Mouse (Mus musculus) MEL (cell line): Measurements from ENCODE around the gene Krtap26-1. TPM values are rescaled to one million over a fixed set of nuclear protein-coding genes. Genes with fewer than 3 reads are reported as not detected.

Experiments
- DNase-seq: peaks from one replicate; pipeline ENCODE4 v3.0.0; 2011; ENCODE audit warnings: low read depth, low spot score
- H3K27ac ChIP-seq: 2 replicates; pipeline ENCODE4 v1.5.1; 2012; ENCODE audit warnings: low read depth, mild to moderate bottlenecking, control low read depth, low read length, moderate library complexity; ENCODE audit not compliant: control insufficient read depth
- H3K27me3 ChIP-seq, 2 experiments: fragments of 150-350 bp in 1 of 2; sonication (generic) in 1 of 2; 2 replicates each; pipeline ENCODE4 v1.6.1; 2012; ENCODE audit warnings: low read length in 2 of 2, mild to moderate bottlenecking in 2 of 2, improper control_type of control experiment in 1 of 2, moderate library complexity in 1 of 2; ENCODE audit not compliant: insufficient read depth in 2 of 2, control insufficient read depth in 1 of 2
- H3K36me3 ChIP-seq, 2 experiments: 2 replicates each; pipeline ENCODE4 v1.6.1; 2012 to 2014; ENCODE audit warnings: low read length in 2 of 2, improper control_type of control experiment in 1 of 2, inconsistent platforms in 1 of 2, mild to moderate bottlenecking in 1 of 2; ENCODE audit not compliant: insufficient read depth in 2 of 2, control insufficient read depth in 1 of 2
- H3K4me1 ChIP-seq, 2 experiments: fragments of 150-350 bp in 1 of 2; sonication (generic) in 1 of 2; 2 replicates each; pipeline ENCODE4 v1.6.1; 2012; ENCODE audit warnings: low read length in 2 of 2, improper control_type of control experiment in 1 of 2, mild to moderate bottlenecking in 1 of 2; ENCODE audit not compliant: insufficient read depth in 2 of 2, control insufficient read depth in 1 of 2
- H3K4me3 ChIP-seq, 2 experiments: fragments of 150-350 bp in 1 of 2; sonication (generic) in 1 of 2; 2 replicates each; pipeline ENCODE4 v1.5.1; 2012; ENCODE audit warnings: low read depth in 2 of 2, low read length in 2 of 2, mild to moderate bottlenecking in 2 of 2, moderate library complexity in 2 of 2, control low read depth in 1 of 2, improper control_type of control experiment in 1 of 2; ENCODE audit not compliant: control insufficient read depth in 1 of 2, insufficient read depth in 1 of 2
- H3K79me2 ChIP-seq: 2 replicates; pipeline ENCODE4 v1.6.1; 2012; ENCODE audit warnings: mild to moderate bottlenecking, low read length, moderate library complexity; ENCODE audit not compliant: control insufficient read depth, poor library complexity, insufficient read depth
- H3K9ac ChIP-seq: 2 replicates; pipeline ENCODE4 v1.6.1; 2012; ENCODE audit warnings: low read depth, mild to moderate bottlenecking, control low read depth, low read length, moderate library complexity; ENCODE audit not compliant: control insufficient read depth, poor library complexity, severe bottlenecking
- H3K9me3 ChIP-seq: fragments of 150-350 bp; sonication (generic); replicated peaks from 2 replicates; pipeline ENCODE4 v1.6.1; 2012; ENCODE audit warnings: mild to moderate bottlenecking, low read length, improper control_type of control experiment, moderate library complexity; ENCODE audit not compliant: insufficient read depth
- CHD2 ChIP-seq: IDR thresholded peaks from 2 replicates; pipeline ENCODE4 v1.6.1; 2011; ENCODE audit warnings: low read length, improper control_type of control experiment
- E2F4 ChIP-seq: IDR thresholded peaks from 2 replicates; pipeline ENCODE4 v1.6.1; 2011; ENCODE audit warnings: low read depth, low read length, improper control_type of control experiment, borderline replicate concordance
- ELF1 ChIP-seq: IDR thresholded peaks from 2 replicates; pipeline ENCODE4 v1.6.1; 2014; ENCODE audit warnings: low read depth, mild to moderate bottlenecking, inconsistent platforms, low read length, improper control_type of control experiment, moderate library complexity
- GABPA ChIP-seq: IDR thresholded peaks from 2 replicates; pipeline ENCODE4 v1.6.1; 2012; ENCODE audit warnings: low read depth, mild to moderate bottlenecking, inconsistent platforms, low read length, improper control_type of control experiment, moderate library complexity
- GATA1 ChIP-seq: IDR thresholded peaks from 2 replicates; pipeline ENCODE4 v1.6.1; 2011; ENCODE audit warnings: low read depth, low read length, improper control_type of control experiment
- JUND ChIP-seq: IDR thresholded peaks from 2 replicates; pipeline ENCODE4 v1.6.1; 2011; ENCODE audit warnings: low read depth, mild to moderate bottlenecking, improper control_type of control experiment, low read length
- KAT2A ChIP-seq: conservative IDR thresholded peaks from 2 replicates; pipeline ENCODE4 v1.6.1; 2012; ENCODE audit warnings: low read depth, low read length, improper control_type of control experiment, inconsistent platforms
- MAFK ChIP-seq: IDR thresholded peaks from 2 replicates; pipeline ENCODE4 v1.6.1; 2011; ENCODE audit warnings: low read depth, mild to moderate bottlenecking, low read length, improper control_type of control experiment, borderline replicate concordance
- MAZ ChIP-seq: IDR thresholded peaks from 2 replicates; pipeline ENCODE4 v1.6.1; 2012; ENCODE audit warnings: low read depth, mild to moderate bottlenecking, inconsistent platforms, low read length, improper control_type of control experiment
- MEF2A ChIP-seq: IDR thresholded peaks from 2 replicates; pipeline ENCODE4 v1.6.1; 2014; ENCODE audit warnings: low read depth, mild to moderate bottlenecking, inconsistent platforms, low read length, improper control_type of control experiment; ENCODE audit not compliant: poor library complexity, insufficient replicate concordance, severe bottlenecking; ENCODE audit errors: extremely low read depth
- MXI1 ChIP-seq: IDR thresholded peaks from 2 replicates; pipeline ENCODE4 v1.6.1; 2011; ENCODE audit warnings: mild to moderate bottlenecking, low read depth, low read length, improper control_type of control experiment
- MYB ChIP-seq: IDR thresholded peaks from 2 replicates; pipeline ENCODE4 v1.6.1; 2011; ENCODE audit warnings: mild to moderate bottlenecking, low read depth, low read length, improper control_type of control experiment
- MYC ChIP-seq: IDR thresholded peaks from 2 replicates; pipeline ENCODE4 v1.6.1; 2011; ENCODE audit warnings: low read depth, mild to moderate bottlenecking, low read length, improper control_type of control experiment, moderate library complexity
- NELFE ChIP-seq: IDR thresholded peaks from 2 replicates; pipeline ENCODE4 v1.6.1; 2011; ENCODE audit warnings: low read depth, low read length, improper control_type of control experiment
- NRF1 ChIP-seq: IDR thresholded peaks from 2 replicates; pipeline ENCODE4 v1.6.1; 2014; ENCODE audit warnings: low read depth, mild to moderate bottlenecking, inconsistent platforms, low read length, improper control_type of control experiment, moderate library complexity; ENCODE audit not compliant: poor library complexity, insufficient read depth, severe bottlenecking
- POLR2A ChIP-seq, 2 experiments: IDR thresholded peaks; 2 replicates each; pipeline ENCODE4 v1.6.1; 2011 to 2012; ENCODE audit warnings: low read length in 2 of 2, mild to moderate bottlenecking in 2 of 2, control low read depth in 1 of 2, improper control_type of control experiment in 1 of 2, low read depth in 1 of 2, moderate library complexity in 1 of 2; ENCODE audit not compliant: control insufficient read depth in 1 of 2, insufficient read depth in 1 of 2, poor library complexity in 1 of 2
- RCOR1 ChIP-seq: IDR thresholded peaks from 2 replicates; pipeline ENCODE4 v1.6.1; 2012; ENCODE audit warnings: low read depth, mild to moderate bottlenecking, inconsistent platforms, low read length, improper control_type of control experiment
- SIN3A ChIP-seq: IDR thresholded peaks from 2 replicates; pipeline ENCODE4 v1.6.1; 2012; ENCODE audit warnings: low read length, improper control_type of control experiment, inconsistent platforms
- SMC3 ChIP-seq: IDR thresholded peaks from 2 replicates; pipeline ENCODE4 v1.6.1; 2011; ENCODE audit warnings: low read depth, low read length, improper control_type of control experiment
- TBP ChIP-seq: IDR thresholded peaks from 2 replicates; pipeline ENCODE4 v1.8.0; 2011; ENCODE audit warnings: low read depth, low read length, improper control_type of control experiment
- TCF12 ChIP-seq: IDR thresholded peaks from 2 replicates; pipeline ENCODE4 v1.6.1; 2014; ENCODE audit warnings: low read depth, mild to moderate bottlenecking, inconsistent platforms, low read length, improper control_type of control experiment, moderate library complexity
- USF2 ChIP-seq, 2 experiments: IDR thresholded peaks; 2 replicates each; pipeline ENCODE4 v1.6.1; 2011 to 2012; ENCODE audit warnings: improper control_type of control experiment in 2 of 2, low read length in 2 of 2, borderline replicate concordance in 1 of 2, inconsistent platforms in 1 of 2, low read depth in 1 of 2, mild to moderate bottlenecking in 1 of 2; ENCODE audit not compliant: insufficient read depth in 1 of 2
- ZMIZ1 ChIP-seq: IDR thresholded peaks from 2 replicates; pipeline ENCODE4 v1.6.1; 2012; ENCODE audit warnings: low read depth, mild to moderate bottlenecking, inconsistent platforms, low read length, improper control_type of control experiment, moderate library complexity
- ZNF384 ChIP-seq: IDR thresholded peaks from 2 replicates; pipeline ENCODE4 v1.6.1; 2012; ENCODE audit warnings: low read depth, mild to moderate bottlenecking, inconsistent platforms, low read length, improper control_type of control experiment
- polyA plus RNA-seq, 2 experiments: library from polyadenylated mRNA; stranded (reverse) in 1 of 2; unstranded in 1 of 2; fragments of >175 nt in 1 of 2; fragments of >200 nt in 1 of 2; gene quantifications; 2 replicates each; pipeline versions ENCODE4 v1.2.1 to v1.2.4; 2012; ENCODE audit warnings: low replicate concordance in 2 of 2, low read depth in 1 of 2; ENCODE audit not compliant: insufficient read length in 2 of 2, insufficient read depth in 1 of 2, missing spikeins in 1 of 2
- total RNA-seq: library from RNA; depleted of rRNA; stranded (reverse); fragments of 300-350 nt; gene quantifications from 2 replicates; pipeline ENCODE4 v1.2.3, GENCODE M21; 2012

Gene Krtap26-1
- total and polyA plus RNA-seq, 3 experiments: not detected

DNA sequence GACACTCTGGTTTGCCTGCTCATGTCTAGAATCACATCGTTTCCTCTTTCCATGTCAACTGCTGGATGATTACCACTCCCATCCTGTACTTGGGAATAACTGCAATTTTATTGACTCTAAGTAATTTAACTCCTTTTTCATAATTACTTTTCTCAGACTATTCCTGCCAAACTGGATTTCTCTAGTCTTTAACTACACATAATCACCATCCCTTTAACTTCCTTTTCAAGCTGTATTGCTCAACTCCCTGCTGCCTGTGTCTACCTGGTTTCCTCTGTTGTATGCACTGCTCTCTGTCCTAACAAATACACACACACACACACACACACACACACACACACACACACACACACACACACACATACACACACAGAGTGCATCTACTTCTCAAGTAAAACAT, 3.5 kb upstream of the Krtap26-1 start:
- no peaks in the 10 kb centered on the region for H3K36me3 ChIP-seq
- DNase-seq: no peak
- H3K4me3 ChIP-seq: no peak overlapping the region
- H3K9ac ChIP-seq: no peak overlapping the region
- H3K27me3 ChIP-seq: no peaks in the 10 kb centered on the region
- no peaks in the 10 kb centered on the region for H3K4me1 ChIP-seq
- no peak overlapping the region for H3K27ac ChIP-seq
- no peaks in the 10 kb centered on the region for H3K79me2 ChIP-seq
- TF ChIP-seq JUND (no peak), MYC (no peak), MXI1 (no peak), MEF2A (no peak), NELFE (no peak)
- no peaks in the 10 kb centered on the region for H3K9me3 ChIP-seq

- no peak for TF ChIP-seq CHD2
- no peak for TF ChIP-seq ZNF384
- no peak for TF ChIP-seq ELF1
- no peak for TF ChIP-seq POLR2A (IDR thresholded peaks at IDR 0.05; ENCODE audit: control insufficient read depth in 1 of 2, insufficient read depth in 1 of 2, low read depth in 1 of 2, low read length in 2 of 2, poor library complexity in 1 of 2)
- no peak for TF ChIP-seq GABPA
- TF ChIP-seq USF2 (IDR thresholded peaks at IDR 0.05; ENCODE audit: borderline replicate concordance in 1 of 2, insufficient read depth in 1 of 2, low read depth in 1 of 2, low read length in 2 of 2): no peak
- TF ChIP-seq KAT2A: no peak
- TF ChIP-seq E2F4: no peak
- no peak for DNase-seq
- Histone ChIP-seq H3K4me1 (no peaks in the 10 kb centered on the region), H3K27me3 (no peaks in the 10 kb centered on the region), H3K79me2 (no peaks in the 10 kb centered on the region), H3K9ac (no peak overlapping the region), H3K27ac (no peak overlapping the region), H3K36me3 (no peaks in the 10 kb centered on the region), H3K4me3 (no peak overlapping the region), H3K9me3 (no peaks in the 10 kb centered on the region)
Measured at GRCm38 (mm10) chr16:88646366-88647111, 1.1 kb downstream of the Krtap26-1 start.

DNA sequence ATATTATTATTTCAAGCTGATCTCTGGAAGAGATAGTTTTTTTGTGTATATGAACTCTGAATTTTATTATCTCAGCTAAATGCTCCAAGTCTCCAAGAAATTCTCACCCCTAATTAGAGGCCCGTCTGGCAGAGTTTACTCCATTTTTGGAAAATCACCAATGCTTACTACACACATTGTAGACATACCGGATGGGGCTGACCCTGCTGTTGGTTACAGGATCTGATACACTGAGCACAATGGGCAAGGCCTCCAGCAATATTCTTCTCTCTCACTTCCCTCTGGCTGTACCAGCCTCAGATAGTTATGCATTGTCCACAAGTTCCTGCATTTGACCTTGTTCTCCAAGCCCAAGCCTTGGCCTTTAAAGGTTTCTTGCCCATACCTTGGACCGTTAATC, 7.5 kb downstream of the Krtap26-1 start:
- Histone ChIP-seq H3K4me1 (no peaks in the 10 kb centered on the region), H3K27ac (no peak overlapping the region), H3K9ac (no peak overlapping the region), H3K4me3 (no peak overlapping the region), H3K27me3 (no peaks in the 10 kb centered on the region), H3K79me2 (no peaks in the 10 kb centered on the region), H3K36me3 (no peaks in the 10 kb centered on the region), H3K9me3 (no peaks in the 10 kb centered on the region)
- no peak for DNase-seq
- TF ChIP-seq JUND: no peak
- TF ChIP-seq E2F4: no peak
- no peak for TF ChIP-seq TBP
- TF ChIP-seq MAFK: no peak
- no peak for TF ChIP-seq TCF12
- TF ChIP-seq MYC: no peak
- TF ChIP-seq ELF1: no peak
- no peak for TF ChIP-seq MYB
- no peak for TF ChIP-seq RCOR1
- no peak for TF ChIP-seq MAZ
- no peak for TF ChIP-seq GATA1
- TF ChIP-seq SMC3: no peak
- TF ChIP-seq POLR2A (IDR thresholded peaks at IDR 0.05; ENCODE audit: control insufficient read depth in 1 of 2, insufficient read depth in 1 of 2, low read depth in 1 of 2, low read length in 2 of 2, poor library complexity in 1 of 2): no peak
- no peak for TF ChIP-seq NRF1
- no peak for TF ChIP-seq ZMIZ1
- TF ChIP-seq NELFE: no peak
- TF ChIP-seq SIN3A: no peak
